Mouse (Mus musculus): ENCODE measurements around the gene Rbl2. TPM values are rescaled to one million over a fixed set of nuclear protein-coding genes. Genes with fewer than 3 reads are reported as not detected.

Gene Rbl2
- total RNA-seq, 2 experiments from 2014 or later, result 18.6 to 23.8 TPM

DNA sequence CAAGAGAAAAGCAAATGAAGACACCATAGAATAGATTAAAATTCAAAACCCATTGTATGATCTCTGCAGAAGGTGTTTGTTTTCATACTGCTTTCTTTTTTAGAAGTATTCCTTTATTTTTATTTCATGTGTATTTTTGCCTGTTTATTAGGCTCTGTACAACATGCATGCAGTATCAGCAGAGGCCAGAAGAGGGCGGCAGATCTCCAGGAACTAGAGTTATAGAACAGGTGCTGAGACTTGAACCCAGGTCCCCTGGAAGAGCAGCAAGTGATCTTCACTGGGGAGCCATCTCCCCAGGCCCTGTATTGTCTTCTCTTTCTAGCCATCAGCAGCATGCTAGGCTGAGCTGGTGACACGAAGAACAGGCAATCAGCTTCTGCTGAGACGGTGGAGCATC lies 84.0 kb downstream of the Rbl2 start:
- DNase-seq, result no peak
- intact Hi-C loops (cut with DNase I; ENCODE audit: low total_unique reads), result no loop called here

GRCm38 (mm10) chr8:91154564-91154963 lies 84.7 kb downstream of the Rbl2 start:
- intact Hi-C loops (cut with DNase I; ENCODE audit: low total_unique reads), result no loop called here
- DNase-seq, result peak; percentile 18

GRCm38 (mm10) chr8:91158617-91159016 lies 88.8 kb downstream of the Rbl2 start:
- no peak for DNase-seq
- intact Hi-C loops (cut with DNase I; ENCODE audit: low total_unique reads), result no loop called here

GRCm38 (mm10) chr8:91159959-91160800 lies 90.3 kb downstream of the Rbl2 start:
- no peak for DNase-seq
- intact Hi-C loops (cut with DNase I; ENCODE audit: low total_unique reads), result no loop called here

- no peak for DNase-seq
- intact Hi-C loops (cut with DNase I; ENCODE audit: low total_unique reads), result no loop called here
Measured at GRCm38 (mm10) chr8:91170152-91170551, 100.3 kb downstream of the Rbl2 start.

GRCm38 (mm10) chr8:91170914-91171313 lies 101.1 kb downstream of the Rbl2 start:
- no peak for DNase-seq
- intact Hi-C loops (cut with DNase I; ENCODE audit: low total_unique reads), result no loop called here

DNA sequence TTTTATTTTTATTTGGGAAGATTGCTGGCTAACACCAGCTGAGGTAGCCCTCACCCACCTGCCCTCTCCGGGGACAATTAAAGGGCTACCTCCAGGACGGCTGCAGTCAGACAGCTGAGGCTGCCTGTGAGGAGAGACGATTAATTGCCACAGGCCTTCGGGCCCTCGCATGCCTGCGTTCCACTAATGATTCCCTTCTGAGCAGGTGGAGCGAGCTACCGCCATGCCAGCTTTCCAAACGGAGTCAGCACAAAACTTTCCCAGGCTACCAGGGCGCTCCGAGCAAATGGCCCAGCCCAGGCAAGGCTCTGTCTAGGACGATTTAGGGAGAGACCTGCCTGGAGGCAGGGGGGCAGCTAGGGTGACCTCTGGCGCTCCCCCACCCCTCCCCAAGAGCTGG lies 101.7 kb downstream of the Rbl2 start:
- intact Hi-C loops (cut with DNase I; ENCODE audit: low total_unique reads), result no loop called here
- no peak for DNase-seq

Other genes starting within 250 kb of the Rbl2 start
- 10 to 100 TPM; 41.1 to 76.7 TPM for gene Chd9, start 241.7 kb upstream of the Rbl2 start, total RNA-seq (2021)
- 10 to 100 TPM; 31.7 to 34.2 TPM for gene Aktip, start 129.9 kb downstream of the Rbl2 start, total RNA-seq (2021)
- gene Rpgrip1l, start 243.2 kb downstream of the Rbl2 start, total RNA-seq (2021), result 1 to 10 TPM; 1.8 to 3.3 TPM
- gene Fto, start 243.5 kb downstream of the Rbl2 start, total RNA-seq (2021), result 10 to 100 TPM; 84.9 to 96.5 TPM